In the genomic region with DNA sequence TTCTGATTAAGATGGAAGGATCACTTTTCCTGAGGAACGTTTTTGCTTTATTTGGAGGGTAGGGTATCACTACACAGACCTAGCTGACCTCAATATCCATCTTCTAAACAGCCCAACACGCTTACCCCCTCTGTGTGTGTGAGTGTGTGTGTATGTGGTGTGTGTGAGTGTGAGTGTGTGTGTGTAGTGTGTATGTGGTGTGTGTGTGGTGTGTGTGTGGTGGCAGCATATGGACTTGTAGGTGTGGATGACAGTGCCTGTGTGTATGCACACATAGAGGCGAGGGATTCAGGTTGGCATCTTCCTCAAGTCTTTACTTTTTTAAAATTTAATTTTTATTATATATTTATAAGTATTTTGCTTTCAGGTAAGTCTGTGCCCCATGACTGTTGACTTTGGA, we compare ENCODE assay signal across 21 mouse cellular contexts. TPM values are rescaled to one million over a fixed set of nuclear protein-coding genes. Genes with fewer than 3 reads are reported as not detected.
DNase-seq lines count a peak whose midpoint lies in the region; ATAC-seq and TF ChIP-seq lines count a peak whose summit lies in the region.
"Had no signal": no experiment of that assay in that cellular context is flagged by ENCODE, and none has a peak within 500 bp of the region (broad histone marks: within the 10 kb centered on the region; RNA-seq: fewer than 3 reads in every experiment).

No protein-coding gene starts in this region.

- H3K9ac ChIP-seq in hindbrain, embryonic 14.5 days, result no peak overlapping the region
- H3K9ac ChIP-seq in hindbrain, embryonic 12.5 days, result no peak overlapping the region
- H3K9ac ChIP-seq in midbrain, embryonic 13.5 days (replicated peaks), result no peak overlapping the region
- no peak overlapping the region for H3K9ac ChIP-seq in midbrain, embryonic 14.5 days (replicated peaks; ENCODE audit: low read length)
- H3K9ac ChIP-seq: embryonic facial prominence, embryonic 13.5 days; embryonic facial prominence, embryonic 15.5 days; forebrain, embryonic 15.5 days; forebrain, postnatal 0 days had no signal

- no peak overlapping the region for H3ac ChIP-seq in myocyte (ENCODE audit: control insufficient read depth, insufficient read length)

- no peak for TF ChIP-seq POLR2A in myocyte (IDR thresholded peaks at IDR 0.05; ENCODE audit: insufficient read length, low read depth)

- peaks cover 31% of the 10 kb centered on the region for H3K36me3 ChIP-seq in hindbrain, embryonic 14.5 days (replicated peaks; ENCODE audit: control insufficient read depth, insufficient read depth)
- peaks cover 39% of the 10 kb centered on the region for H3K36me3 ChIP-seq in hindbrain, embryonic 12.5 days
- peaks cover 35% of the 10 kb centered on the region for H3K36me3 ChIP-seq in midbrain, embryonic 13.5 days
- peaks cover 33% of the 10 kb centered on the region for H3K36me3 ChIP-seq in midbrain, embryonic 14.5 days (ENCODE audit: control insufficient read depth, insufficient read depth, low read length)
- no peaks in the 10 kb centered on the region for H3K36me3 ChIP-seq in myocyte (ENCODE audit: control insufficient read depth, insufficient read depth)

- H3K27ac ChIP-seq in hindbrain, embryonic 14.5 days, result no peak overlapping the region
- no peak overlapping the region for H3K27ac ChIP-seq in hindbrain, embryonic 12.5 days
- 0 out of 2 replicates have a peak overlapping the region, but pooled peaks have one; percentile 30 for H3K27ac ChIP-seq in midbrain, embryonic 13.5 days
- no peak overlapping the region for H3K27ac ChIP-seq in midbrain, embryonic 14.5 days (replicated peaks; ENCODE audit: low read depth, low read length)
- H3K27ac ChIP-seq: forebrain, embryonic 13.5 days had no signal

- no peaks in the 10 kb centered on the region for H3K27me3 ChIP-seq in hindbrain, embryonic 14.5 days (ENCODE audit: control insufficient read depth, insufficient read depth, low read length)
- no peaks in the 10 kb centered on the region for H3K27me3 ChIP-seq in hindbrain, embryonic 12.5 days
- H3K27me3 ChIP-seq in midbrain, embryonic 13.5 days, result no peaks in the 10 kb centered on the region
- H3K27me3 ChIP-seq in midbrain, embryonic 14.5 days (ENCODE audit: control insufficient read depth, insufficient read depth, low read length), result no peaks in the 10 kb centered on the region
- H3K27me3 ChIP-seq in myocyte (ENCODE audit: control insufficient read depth, insufficient read depth, insufficient read length), result no peaks in the 10 kb centered on the region
- H3K27me3 ChIP-seq: embryonic facial prominence, embryonic 13.5 days; embryonic facial prominence, embryonic 15.5 days; forebrain, embryonic 13.5 days; forebrain, embryonic 15.5 days had no signal

- no peak overlapping the region for H3K4me3 ChIP-seq in hindbrain, embryonic 14.5 days (replicated peaks; ENCODE audit: low read length)
- no peak overlapping the region for H3K4me3 ChIP-seq in hindbrain, embryonic 12.5 days
- H3K4me3 ChIP-seq in midbrain, embryonic 13.5 days (replicated peaks), result no peak overlapping the region
- H3K4me3 ChIP-seq in midbrain, embryonic 14.5 days (replicated peaks; ENCODE audit: low read depth, low read length), result no peak overlapping the region
- no peak overlapping the region for H3K4me3 ChIP-seq in myocyte

- H3K4me1 ChIP-seq in hindbrain, embryonic 14.5 days (replicated peaks; ENCODE audit: control insufficient read depth, insufficient read depth, low read length), result peaks cover 31% of the 10 kb centered on the region
- peaks cover 31% of the 10 kb centered on the region for H3K4me1 ChIP-seq in hindbrain, embryonic 12.5 days
- peaks cover 59% of the 10 kb centered on the region for H3K4me1 ChIP-seq in midbrain, embryonic 13.5 days (replicated peaks)
- H3K4me1 ChIP-seq in midbrain, embryonic 14.5 days (ENCODE audit: control insufficient read depth, insufficient read depth, low read length), result peaks cover 24% of the 10 kb centered on the region

- ATAC-seq in hindbrain, embryonic 14.5 days (ENCODE audit: low FRiP score), result no peak
- no peak for ATAC-seq in hindbrain, embryonic 12.5 days (ENCODE audit: low FRiP score)
- no peak for ATAC-seq in midbrain, embryonic 13.5 days
- no peak for ATAC-seq in midbrain, embryonic 14.5 days (ENCODE audit: low FRiP score, low TSS enrichment)
- ATAC-seq: forebrain, embryonic 13.5 days; forebrain, embryonic 15.5 days; forebrain, postnatal 0 days had no signal

- H3K79me2 ChIP-seq in myocyte (ENCODE audit: control insufficient read depth, insufficient read depth), result peaks cover 6% of the 10 kb centered on the region

- 93% methylated on average over 3 of the region's 3 CpGs for WGBS in hindbrain, embryonic 14.5 days
- 91% methylated on average over 3 of the region's 3 CpGs for WGBS in hindbrain, embryonic 12.5 days
- 95% methylated on average over 3 of the region's 3 CpGs for WGBS in midbrain, embryonic 13.5 days
- 92% methylated on average over 3 of the region's 3 CpGs for WGBS in midbrain, embryonic 14.5 days

- no peaks in the 10 kb centered on the region; the same call in 1 of the 2 replicates for H3K9me3 ChIP-seq in hindbrain, embryonic 14.5 days (ENCODE audit: control insufficient read depth, low read length)
- peaks cover 7% of the 10 kb centered on the region for H3K9me3 ChIP-seq in hindbrain, embryonic 12.5 days (replicated peaks)
- H3K9me3 ChIP-seq in midbrain, embryonic 13.5 days, result peaks cover 8% of the 10 kb centered on the region
- H3K9me3 ChIP-seq in midbrain, embryonic 14.5 days (ENCODE audit: control insufficient read depth, low read length), result peaks cover 7% of the 10 kb centered on the region; the same call in 1 of the 2 replicates
- H3K9me3 ChIP-seq: embryonic facial prominence, embryonic 15.5 days; forebrain, embryonic 15.5 days had no signal

- H3K4me2 ChIP-seq in hindbrain, embryonic 14.5 days (replicated peaks), result peak overlapping the region; percentile 88; the same call in 1 of the 2 replicates
- H3K4me2 ChIP-seq in hindbrain, embryonic 12.5 days (replicated peaks), result no peak overlapping the region
- no peak overlapping the region for H3K4me2 ChIP-seq in midbrain, embryonic 13.5 days (replicated peaks)
- no peak overlapping the region for H3K4me2 ChIP-seq in midbrain, embryonic 14.5 days (ENCODE audit: low read length)
- no peak overlapping the region for H3K4me2 ChIP-seq in myocyte (ENCODE audit: low read depth)

- DNase-seq in hindbrain, embryonic 14.5 days (ENCODE audit: low spot score), result no peak
- DNase-seq in midbrain, embryonic 14.5 days, result no peak
- no peak for DNase-seq in ovary, postnatal 14 days (ENCODE audit: low spot score)
- DNase-seq: adrenal gland, adult 2 months; adrenal gland, postnatal 10 days; adrenal gland, postnatal 25 days; cerebellum, adult 11 months; cerebellum, adult 18-20 months; cerebellum, adult 8-10 months; cerebellum, postnatal 10 days; cerebellum, postnatal 36 days; embryo, embryonic 11 days; forebrain, postnatal 0 days had no signal

TF ChIP-seq in myocyte, 11 proteins besides CTCF, POLR2A, EP300 and RAD21:
- TF ChIP-seq TCF3 (IDR thresholded peaks at IDR 0.05; ENCODE audit: insufficient read length, low read depth) (no peak), POLR2AphosphoS2 (IDR thresholded peaks at IDR 0.05; ENCODE audit: insufficient read length, low read depth) (peak; percentile 80)

RNA-seq across cellular contexts. Expression of gene Mcoln1, which starts 1.7 kb away (rescaled TPM):
- 70.0 and 86.0 TPM in 2 replicates for polyA plus RNA-seq in hindbrain, embryonic 14.5 days (2014; fragmentation: Nextera tagmentation; extraction: Ambion mirVana)
- polyA plus RNA-seq in hindbrain, embryonic 12.5 days (2016; fragmentation: Nextera tagmentation; extraction: Ambion mirVana), result 79.5 and 83.2 TPM in 2 replicates
- 93.4 and 99.6 TPM in 2 replicates for polyA plus RNA-seq in midbrain, embryonic 13.5 days (2015; fragmentation: Nextera tagmentation; extraction: Ambion mirVana)
- polyA plus RNA-seq in midbrain, embryonic 14.5 days (2014; fragmentation: Nextera tagmentation; extraction: Ambion mirVana), result 76.7 and 78.9 TPM in 2 replicates
- polyA plus RNA-seq in myocyte (2012; fragmentation: generic; extraction: Trizol), result 44.1 TPM

RNA-seq across cellular contexts. Expression of gene Zfp358, which starts 5.6 kb away (rescaled TPM):
- 34.5 and 41.2 TPM in 2 replicates for polyA plus RNA-seq in hindbrain, embryonic 14.5 days (2014; fragmentation: Nextera tagmentation; extraction: Ambion mirVana)
- 77.9 and 79.9 TPM in 2 replicates for polyA plus RNA-seq in hindbrain, embryonic 12.5 days (2016; fragmentation: Nextera tagmentation; extraction: Ambion mirVana)
- polyA plus RNA-seq in midbrain, embryonic 13.5 days (2015; fragmentation: Nextera tagmentation; extraction: Ambion mirVana), result 85.1 and 90.0 TPM in 2 replicates
- 53.0 and 80.8 TPM in 2 replicates for polyA plus RNA-seq in midbrain, embryonic 14.5 days (2014; fragmentation: Nextera tagmentation; extraction: Ambion mirVana)
- 29.2 TPM for polyA plus RNA-seq in myocyte (2012; fragmentation: generic; extraction: Trizol)

RNA-seq across cellular contexts. Expression of gene Pnpla6, which starts 16.6 kb away (rescaled TPM):
- polyA plus RNA-seq in hindbrain, embryonic 14.5 days (2014; fragmentation: Nextera tagmentation; extraction: Ambion mirVana), result 32.7 and 36.5 TPM in 2 replicates
- 32.6 and 38.9 TPM in 2 replicates for polyA plus RNA-seq in hindbrain, embryonic 12.5 days (2016; fragmentation: Nextera tagmentation; extraction: Ambion mirVana)
- polyA plus RNA-seq in midbrain, embryonic 13.5 days (2015; fragmentation: Nextera tagmentation; extraction: Ambion mirVana), result 33.0 and 34.1 TPM in 2 replicates
- 26.4 and 31.1 TPM in 2 replicates for polyA plus RNA-seq in midbrain, embryonic 14.5 days (2014; fragmentation: Nextera tagmentation; extraction: Ambion mirVana)
- 14.8 TPM for polyA plus RNA-seq in myocyte (2012; fragmentation: generic; extraction: Trizol)

RNA-seq across cellular contexts. Expression of gene Tex45, which starts 27.9 kb away (rescaled TPM):
- 0.35 and 0.39 TPM in 2 replicates for polyA plus RNA-seq in hindbrain, embryonic 14.5 days (2014; fragmentation: Nextera tagmentation; extraction: Ambion mirVana)
- not detected in 2 replicates for polyA plus RNA-seq in hindbrain, embryonic 12.5 days (2016; fragmentation: Nextera tagmentation; extraction: Ambion mirVana)
- 0.17 and 0.23 TPM in 2 replicates for polyA plus RNA-seq in midbrain, embryonic 13.5 days (2015; fragmentation: Nextera tagmentation; extraction: Ambion mirVana)
- 0.18 and 0.58 TPM in 2 replicates for polyA plus RNA-seq in midbrain, embryonic 14.5 days (2014; fragmentation: Nextera tagmentation; extraction: Ambion mirVana)
- polyA plus RNA-seq in myocyte (2012; fragmentation: generic; extraction: Trizol), result not detected
- polyA plus RNA-seq: C2C12; embryonic facial prominence, embryonic 15.5 days had no signal

RNA-seq across cellular contexts. Expression of gene Pex11g, which starts 31.1 kb away (rescaled TPM):
- polyA plus RNA-seq in hindbrain, embryonic 14.5 days (2014; fragmentation: Nextera tagmentation; extraction: Ambion mirVana), result 2.3 and 3.2 TPM in 2 replicates
- polyA plus RNA-seq in hindbrain, embryonic 12.5 days (2016; fragmentation: Nextera tagmentation; extraction: Ambion mirVana), result 3.7 and 4.3 TPM in 2 replicates
- polyA plus RNA-seq in midbrain, embryonic 13.5 days (2015; fragmentation: Nextera tagmentation; extraction: Ambion mirVana), result 4.4 and 5.3 TPM in 2 replicates
- polyA plus RNA-seq in midbrain, embryonic 14.5 days (2014; fragmentation: Nextera tagmentation; extraction: Ambion mirVana), result 3.2 and 3.9 TPM in 2 replicates
- 5.5 TPM for polyA plus RNA-seq in myocyte (2012; fragmentation: generic; extraction: Trizol)
